Mouse (Mus musculus) lung, postnatal 0 days (tissue): ENCODE results near the gene Acot2. TPM values are rescaled to one million over a fixed set of nuclear protein-coding genes. Genes with fewer than 3 reads are reported as not detected.

Experiments
- ATAC-seq: fragments of 200-750 bp; cut with Nextera tagmentation; 2 replicates; pipeline ENCODE4 v1.8.0; 2017; ENCODE audit warnings: moderate library complexity
- DNase-seq: peaks from one replicate; pipeline ENCODE4 v3.0.0-alpha.2; 2016; ENCODE audit warnings: low spot score
- H3K27ac ChIP-seq: fragments of 300-500 bp; sonication (generic); 2 replicates; pipeline ENCODE4 v1.5.1; 2014; ENCODE audit warnings: antibody characterized with exemption, mild to moderate bottlenecking, low read length, mixed read lengths
- H3K27me3 ChIP-seq: fragments of 300-500 bp; sonication (generic); replicated peaks from 2 replicates; pipeline ENCODE4 v1.6.1; 2014; ENCODE audit warnings: low read length, mixed read lengths; ENCODE audit not compliant: insufficient read depth
- H3K36me3 ChIP-seq: fragments of 300-500 bp; sonication (generic); 2 replicates; pipeline ENCODE4 v1.6.1; 2014; ENCODE audit warnings: low read length, mixed read lengths; ENCODE audit not compliant: insufficient read depth
- H3K4me1 ChIP-seq: fragments of 300-500 bp; sonication (generic); 2 replicates; pipeline ENCODE4 v1.6.1; 2014; ENCODE audit warnings: antibody characterized with exemption, low read depth, low read length, mixed read lengths; ENCODE audit not compliant: insufficient read depth
- H3K4me2 ChIP-seq: fragments of 300-500 bp; sonication (generic); replicated peaks from 2 replicates; pipeline ENCODE4 v1.6.1; 2014; ENCODE audit warnings: low read depth, mild to moderate bottlenecking, low read length, moderate library complexity, mixed read lengths
- H3K4me3 ChIP-seq: fragments of 300-500 bp; sonication (generic); 2 replicates; pipeline ENCODE4 v1.5.1; 2014; ENCODE audit warnings: low read depth, low read length
- H3K9ac ChIP-seq: fragments of 300-500 bp; sonication (generic); replicated peaks from 2 replicates; pipeline ENCODE4 v1.6.1; 2014; ENCODE audit warnings: low read depth, mild to moderate bottlenecking
- H3K9me3 ChIP-seq: fragments of 300-500 bp; sonication (generic); 2 replicates; pipeline ENCODE4 v1.6.1; 2016; ENCODE audit warnings: low read length, mixed read lengths
- CTCF ChIP-seq: IDR thresholded peaks from 2 replicates; pipeline ENCODE4 v1.5.1; 2016; ENCODE audit warnings: antibody characterized with exemption, mild to moderate bottlenecking
- EP300 ChIP-seq: IDR thresholded peaks from 2 replicates; pipeline ENCODE4 v1.6.1; 2016; ENCODE audit warnings: antibody characterized with exemption, mild to moderate bottlenecking, control low read depth
- WGBS: fragments of 180-500 bp; shearing (Covaris S2); extraction: QIAGEN DNeasy Blood & Tissue Kit; methylation state at CpG from one replicate; pipeline ENCODE4 v1.1.7; 2014; 5-methylcytosine and 5-hydroxymethylcytosine counted together
- polyA plus RNA-seq: library from polyadenylated mRNA; unstranded; fragments of >200 nt; fragmentation: Nextera tagmentation; extraction: Ambion mirVana; gene quantifications from 2 replicates; pipeline ENCODE4 v1.2.1, GENCODE M21; 2015

The Acot2 gene
- polyA plus RNA-seq, 1 experiment from 2014 or later, result 79.7 TPM

DNA sequence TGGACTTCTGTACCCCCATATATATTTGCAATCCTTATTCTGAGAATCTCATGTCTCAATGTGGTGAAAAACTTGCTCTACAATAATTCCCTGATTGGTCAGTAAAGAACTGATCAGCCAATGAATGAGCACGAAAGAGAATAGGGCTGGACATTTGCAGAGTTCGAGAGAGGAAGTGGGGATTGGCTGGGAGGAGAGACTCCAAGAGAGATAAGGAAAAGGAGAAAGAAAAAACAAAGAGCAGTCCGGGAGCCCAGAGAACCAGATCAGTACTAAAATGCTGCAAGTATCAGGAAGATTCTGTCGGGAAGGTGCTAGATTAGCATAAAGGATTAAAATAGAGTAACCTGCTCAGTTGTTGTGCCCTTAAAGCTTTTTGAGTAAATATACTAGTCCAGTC lies 38.6 kb upstream of the Acot2 start:
- no peak for ATAC-seq
- Histone ChIP-seq H3K4me3 (no peak overlapping the region), H3K4me1 (0 out of 2 replicates have a peak, but pooled peaks cover 5% of the 10 kb centered on the region), H3K9ac (no peak overlapping the region), H3K36me3 (no peaks in the 10 kb centered on the region), H3K4me2 (no peak overlapping the region), H3K27me3 (no peaks in the 10 kb centered on the region), H3K9me3 (no peaks in the 10 kb centered on the region), H3K27ac (no peak overlapping the region)
- DNase-seq, result no peak
- WGBS, result 48% methylated on average over 4 of the region's 4 CpGs
- TF ChIP-seq CTCF (no peak), EP300 (no peak)

DNA sequence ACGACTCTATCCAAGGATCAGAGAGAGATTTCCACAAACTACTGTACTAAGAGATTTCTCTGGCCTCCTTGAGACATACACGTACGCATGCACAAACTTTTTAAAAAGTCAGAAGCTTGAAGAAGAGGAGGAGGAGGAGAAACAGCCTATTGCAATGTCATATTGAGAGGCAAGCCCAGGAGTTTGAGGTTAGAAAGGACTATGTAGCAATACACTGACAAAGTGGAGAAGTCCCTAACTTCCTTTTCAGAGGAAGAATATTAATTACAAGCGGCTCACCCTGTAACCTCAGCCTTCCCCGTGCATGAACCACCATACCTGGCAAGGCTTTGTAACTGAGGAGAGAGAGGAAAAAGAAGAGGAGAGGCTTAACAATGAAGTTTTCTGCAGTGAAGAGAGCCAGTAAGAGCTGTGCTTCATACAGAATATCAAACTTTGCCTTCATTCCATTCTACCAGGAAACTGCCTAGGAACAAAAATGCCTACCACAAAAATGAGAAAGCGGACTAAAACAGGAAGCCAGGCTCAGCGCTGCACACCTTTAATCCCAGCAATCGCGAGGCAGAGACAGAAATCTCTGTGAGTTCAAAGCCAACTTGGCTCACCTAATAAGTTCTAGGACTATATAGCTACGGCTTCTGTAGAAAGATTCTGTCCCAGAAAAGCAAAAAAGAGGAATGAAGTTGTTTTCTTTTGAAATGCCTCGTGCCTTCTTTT lies 37.7 kb upstream of the Acot2 start:
- H3K27ac ChIP-seq, result peak overlapping the region; percentile 84
- no peaks in the 10 kb centered on the region for H3K9me3 ChIP-seq
- DNase-seq, result no peak
- peak overlapping the region; percentile 79; the same call in 1 of the 2 replicates for H3K9ac ChIP-seq
- 18% methylated on average over 11 of the region's 11 CpGs for WGBS
- no peaks in the 10 kb centered on the region for H3K27me3 ChIP-seq
- peak overlapping the region; percentile 98 for H3K4me2 ChIP-seq
- no peaks in the 10 kb centered on the region for H3K36me3 ChIP-seq
- H3K4me3 ChIP-seq, result peak overlapping the region; percentile 78
- H3K4me1 ChIP-seq, result 0 out of 2 replicates have a peak, but pooled peaks cover 5% of the 10 kb centered on the region
- no peak for ATAC-seq
- TF ChIP-seq CTCF (no peak), EP300 (0 out of 2 replicates have a peak, but pooled peaks have one; percentile 8)

DNA sequence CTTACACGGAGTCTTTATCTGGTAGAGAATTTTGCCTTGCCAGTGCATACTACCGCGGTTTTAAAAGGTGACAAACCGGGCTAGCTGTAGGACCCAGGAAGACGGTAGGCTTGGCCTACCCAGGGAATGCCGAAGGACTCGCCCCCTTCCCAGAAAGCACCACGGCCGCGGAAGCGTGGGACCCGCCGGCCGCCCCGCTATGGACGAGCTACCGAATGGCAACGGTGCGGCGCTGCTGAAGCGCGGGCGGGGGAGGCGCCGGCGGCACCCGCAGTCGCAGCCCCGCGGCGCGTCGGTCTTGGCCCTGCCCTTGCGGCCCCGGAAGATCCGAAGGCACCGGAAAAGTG lies 37.2 kb upstream of the Acot2 start, which contains the start of gene Riox1:
Riox1 (plus strand) TSS at position 116 of the 347 bp plus-strand sequence.
- DNase-seq (peak; percentile 94), ATAC-seq (peak; percentile 86)
- Histone ChIP-seq H3K27ac (peak within 1 kb of the TSS; percentile 84), H3K4me1 (0 out of 2 replicates have a peak, but pooled peaks cover 5% of the 10 kb centered on the region), H3K36me3 (no peaks in the 10 kb centered on the region), H3K4me3 (peak within 1 kb of the TSS; percentile 78), H3K9ac (peak within 1 kb of the TSS; percentile 79), H3K4me2 (peak within 1 kb of the TSS; percentile 98), H3K27me3 (no peaks in the 10 kb centered on the region), H3K9me3 (no peaks in the 10 kb centered on the region)
- TF ChIP-seq EP300 (peak; percentile 35; the same call in 1 of the 2 replicates), CTCF (no peak)
- WGBS, result 1% methylated on average over 34 of the region's 37 CpGs

DNA sequence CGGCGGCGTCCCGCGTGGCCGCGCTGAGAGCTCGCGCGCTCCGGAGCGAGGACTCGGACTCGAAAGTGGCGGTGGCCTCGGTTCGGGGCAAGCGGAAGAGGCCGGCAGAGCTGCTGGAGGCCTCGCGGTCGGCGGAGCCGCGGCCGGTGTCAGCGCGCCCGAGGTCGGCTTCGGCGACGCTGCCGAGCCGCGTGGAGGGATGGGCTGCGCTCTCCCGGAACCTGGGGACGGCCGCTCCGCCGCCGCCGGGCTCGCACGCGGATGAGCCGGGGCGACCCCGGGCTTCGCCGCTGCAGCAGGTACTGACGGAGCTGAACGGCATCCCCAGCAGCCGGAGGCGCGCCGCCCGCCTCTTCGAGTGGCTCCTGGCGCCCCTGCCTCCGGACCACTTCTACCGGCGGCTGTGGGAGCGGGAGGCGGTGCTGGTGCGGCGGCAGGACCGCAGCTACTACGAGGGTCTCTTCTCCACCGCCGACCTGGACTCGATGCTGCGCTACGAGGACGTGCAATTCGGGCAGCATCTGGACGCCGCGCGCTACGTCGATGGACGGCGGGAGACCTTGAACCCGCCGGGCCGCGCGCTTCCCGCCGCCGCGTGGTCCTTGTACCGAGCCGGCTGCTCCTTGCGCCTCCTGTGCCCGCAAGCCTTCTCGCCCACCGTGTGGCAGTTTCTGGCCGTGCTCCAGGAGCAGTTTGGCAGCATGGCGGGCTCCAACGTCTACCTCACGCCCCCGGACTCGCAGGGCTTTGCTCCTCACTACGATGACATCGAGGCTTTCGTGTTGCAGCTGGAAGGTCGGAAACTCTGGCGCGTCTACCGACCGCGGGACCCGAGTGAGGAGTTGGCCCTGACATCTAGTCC lies 36.6 kb upstream of the Acot2 start:
- Histone ChIP-seq H3K27ac (peak overlapping the region; percentile 84), H3K9me3 (no peaks in the 10 kb centered on the region), H3K4me3 (peak overlapping the region; percentile 78), H3K4me2 (peak overlapping the region; percentile 98), H3K27me3 (no peaks in the 10 kb centered on the region), H3K36me3 (no peaks in the 10 kb centered on the region), H3K9ac (peak overlapping the region; percentile 79), H3K4me1 (0 out of 2 replicates have a peak, but pooled peaks cover 5% of the 10 kb centered on the region)
- ATAC-seq (peak; percentile 36), DNase-seq (no peak)
- 1% methylated on average over 64 of the region's 116 CpGs for WGBS
- TF ChIP-seq CTCF (no peak), EP300 (no peak)

DNA sequence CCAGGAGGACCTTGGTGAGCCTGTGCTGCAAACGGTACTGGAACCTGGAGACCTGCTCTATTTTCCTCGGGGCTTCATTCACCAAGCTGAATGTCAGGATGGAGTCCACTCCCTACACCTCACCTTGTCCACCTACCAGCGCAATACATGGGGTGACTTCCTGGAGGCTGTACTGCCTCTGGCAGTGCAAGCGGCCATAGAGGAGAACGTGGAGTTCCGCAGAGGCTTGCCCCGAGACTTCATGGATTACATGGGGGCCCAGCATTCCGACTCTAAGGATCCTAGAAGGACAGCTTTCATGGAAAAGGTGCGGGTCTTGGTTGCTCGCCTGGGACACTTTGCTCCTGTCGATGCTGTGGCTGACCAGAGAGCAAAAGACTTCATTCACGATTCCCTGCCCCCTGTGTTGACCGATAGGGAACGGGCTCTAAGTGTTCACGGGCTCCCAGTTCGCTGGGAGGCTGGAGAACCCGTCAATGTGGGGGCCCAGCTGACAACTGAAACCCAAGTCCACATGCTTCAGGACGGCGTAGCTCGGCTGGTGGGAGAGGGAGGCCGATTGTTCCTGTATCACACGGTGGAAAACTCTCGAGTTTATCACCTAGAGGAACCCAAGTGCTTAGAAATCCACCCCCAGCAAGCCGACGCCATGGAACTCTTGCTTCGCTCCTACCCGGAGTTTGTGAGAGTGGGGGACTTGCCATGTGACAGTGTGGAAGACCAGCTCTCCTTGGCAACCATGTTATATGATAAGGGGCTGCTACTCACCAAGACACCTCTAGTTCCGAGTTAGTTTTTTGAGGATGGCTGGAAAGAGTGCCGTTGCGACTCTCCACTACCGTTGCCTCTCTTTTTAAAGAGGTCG lies 35.7 kb upstream of the Acot2 start:
- Histone ChIP-seq H3K27me3 (no peaks in the 10 kb centered on the region), H3K4me1 (0 out of 2 replicates have a peak, but pooled peaks cover 5% of the 10 kb centered on the region), H3K36me3 (no peaks in the 10 kb centered on the region), H3K9ac (no peak overlapping the region), H3K4me2 (peak overlapping the region; percentile 98), H3K9me3 (no peaks in the 10 kb centered on the region), H3K27ac (no peak overlapping the region), H3K4me3 (peak overlapping the region; percentile 78)
- WGBS, result 44% methylated on average over 32 of the region's 32 CpGs
- no peak for DNase-seq
- TF ChIP-seq EP300 (no peak), CTCF (no peak)
- no peak for ATAC-seq
